Mouse (Mus musculus) limb, embryonic 11.5 days (tissue): ENCODE measurements around the gene Neurog1. TPM values are rescaled to one million over a fixed set of nuclear protein-coding genes. Genes with fewer than 3 reads are reported as not detected.

Source experiments
- ATAC-seq: fragments of 200-750 bp; cut with Nextera tagmentation; 2 replicates; pipeline ENCODE4 v1.8.0; 2017; ENCODE audit warnings: low read depth; ENCODE audit not compliant: insufficient number of reproducible peaks, low FRiP score, low TSS enrichment
- DNase-seq: peaks from one replicate; pipeline ENCODE4 v3.0.0-alpha.2; 2015; ENCODE audit warnings: low spot score
- H3K27ac ChIP-seq: fragments of 300-500 bp; sonication (generic); replicated peaks from 2 replicates; pipeline ENCODE4 v1.5.1; 2014; ENCODE audit warnings: low read depth, mild to moderate bottlenecking, low read length
- H3K27me3 ChIP-seq: fragments of 300-500 bp; sonication (generic); 2 replicates; pipeline ENCODE4 v1.6.1; 2014; ENCODE audit warnings: mild to moderate bottlenecking, low read length, mixed read lengths; ENCODE audit not compliant: control insufficient read depth, insufficient read depth
- H3K36me3 ChIP-seq: fragments of 300-500 bp; sonication (generic); 2 replicates; pipeline ENCODE4 v1.6.1; 2014; ENCODE audit warnings: mild to moderate bottlenecking, low read length, moderate library complexity, mixed read lengths; ENCODE audit not compliant: control insufficient read depth, insufficient read depth
- H3K4me1 ChIP-seq: fragments of 300-500 bp; sonication (generic); 2 replicates; pipeline ENCODE4 v1.6.1; 2014; ENCODE audit warnings: low read length, mixed read lengths; ENCODE audit not compliant: control insufficient read depth, insufficient read depth
- H3K4me2 ChIP-seq: fragments of 300-500 bp; sonication (generic); 2 replicates; pipeline ENCODE4 v1.6.1; 2014; ENCODE audit warnings: low read depth, mild to moderate bottlenecking, moderate library complexity; ENCODE audit not compliant: severe bottlenecking
- H3K4me3 ChIP-seq: fragments of 300-500 bp; sonication (generic); 2 replicates; pipeline ENCODE4 v1.5.1; 2014; ENCODE audit warnings: low read depth, low read length
- H3K9ac ChIP-seq: fragments of 300-500 bp; sonication (generic); 2 replicates; pipeline ENCODE4 v1.6.1; 2014; ENCODE audit warnings: mild to moderate bottlenecking, low read length
- H3K9me3 ChIP-seq: fragments of 300-500 bp; sonication (generic); 2 replicates; pipeline ENCODE4 v1.6.1; 2016; ENCODE audit warnings: low read length; ENCODE audit not compliant: control insufficient read depth
- WGBS: fragments of 180-500 bp; shearing (Covaris S2); extraction: QIAGEN DNeasy Blood & Tissue Kit; methylation state at CpG from one replicate; pipeline ENCODE4 v1.1.7; 2014; 5-methylcytosine and 5-hydroxymethylcytosine counted together
- polyA plus RNA-seq: library from polyadenylated mRNA; unstranded; fragments of >200 nt; fragmentation: Nextera tagmentation; extraction: Ambion mirVana; gene quantifications from 2 replicates; pipeline ENCODE4 v1.2.1, GENCODE M21; 2014

Gene Neurog1
- polyA plus RNA-seq = not detected in 2 replicates

DNA sequence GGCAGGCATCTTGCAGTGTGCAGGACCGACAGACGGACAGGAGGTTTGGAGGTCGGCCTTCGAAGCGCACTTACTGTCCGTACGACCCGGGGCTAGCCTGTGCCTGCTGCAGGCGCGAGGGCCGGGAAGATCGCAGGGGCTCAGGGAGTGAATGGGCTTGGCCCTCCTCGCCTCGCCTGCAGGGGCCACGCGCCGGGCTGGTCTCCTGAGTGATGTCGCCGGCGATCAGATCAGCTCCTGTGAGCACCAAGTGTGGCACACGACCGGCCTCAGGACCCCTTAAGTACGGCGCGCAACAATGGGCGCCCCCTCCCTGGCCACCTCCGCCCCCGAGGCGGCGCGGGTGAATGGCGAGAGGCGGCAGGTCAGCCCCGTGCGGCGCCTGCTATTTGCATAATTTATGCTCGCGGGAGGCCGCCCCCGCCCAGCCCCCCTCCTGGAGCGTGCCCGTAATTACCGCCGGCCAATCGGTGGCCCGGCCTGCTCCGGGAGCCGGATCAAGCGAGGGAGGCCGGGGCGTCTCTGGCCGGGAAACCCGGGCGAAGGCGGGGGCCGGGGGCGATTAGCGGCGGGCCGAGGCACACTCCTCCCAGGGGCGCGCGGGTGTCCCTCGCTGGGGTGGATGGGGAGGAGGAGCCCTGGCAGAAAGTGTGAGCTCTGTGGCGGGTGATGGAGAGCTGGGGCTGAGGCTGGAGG lies at the start of gene Neurog1:
Gene Neurog1, minus strand, starts transcription at position 240 of the 696 bp plus-strand sequence.
- H3K9me3 ChIP-seq = 0 out of 2 replicates have a peak, but pooled peaks cover 2% of the 10 kb centered on the region
- peak within 1 kb of the TSS; percentile 23; the same call in 1 of the 2 replicates for H3K9ac ChIP-seq
- no peaks in the 10 kb centered on the region for H3K36me3 ChIP-seq
- H3K27ac ChIP-seq = no peak within 1 kb of the TSS
- peaks cover 14% of the 10 kb centered on the region for H3K4me1 ChIP-seq
- ATAC-seq (peak; percentile 51; the same call in 1 of the 2 replicates), DNase-seq (peak; percentile 66)
- H3K27me3 ChIP-seq = peaks cover 96% of the 10 kb centered on the region
- peak within 1 kb of the TSS; percentile 64 for H3K4me2 ChIP-seq
- H3K4me3 ChIP-seq = peak within 1 kb of the TSS; percentile 35
- under 1% methylated on average over 65 of the region's 65 CpGs for WGBS

GRCm38 (mm10) chr13:56299336-56299735 lies 47.4 kb upstream of the Neurog1 start:
- Histone ChIP-seq H3K9me3 (no peaks in the 10 kb centered on the region), H3K4me2 (no peak overlapping the region), H3K27ac (no peak overlapping the region), H3K27me3 (peaks cover 17% of the 10 kb centered on the region), H3K9ac (no peak overlapping the region), H3K4me3 (no peak overlapping the region), H3K4me1 (peaks cover 22% of the 10 kb centered on the region), H3K36me3 (no peaks in the 10 kb centered on the region)
- no peak for ATAC-seq
- DNase-seq = no peak
- WGBS = 90% methylated on average over 11 of the region's 11 CpGs

DNA sequence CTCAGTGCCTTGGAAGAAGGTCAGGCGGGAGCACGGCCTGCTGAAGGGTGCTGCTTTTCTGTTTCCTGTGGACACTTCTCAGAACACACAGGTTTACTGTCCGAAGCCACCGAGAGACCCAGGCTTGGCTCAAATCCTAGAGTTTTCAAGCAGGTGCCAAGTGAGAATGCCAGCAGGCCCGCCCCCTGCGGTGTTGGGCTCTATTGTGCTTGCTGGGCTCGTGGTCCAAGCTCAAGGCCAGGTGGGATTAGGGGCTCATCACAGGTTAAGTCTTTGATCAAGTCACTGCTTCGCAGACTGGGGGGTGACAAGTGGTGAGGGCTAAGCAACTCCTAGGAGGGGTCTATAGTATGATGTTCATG lies 44.7 kb upstream of the Neurog1 start:
- Histone ChIP-seq H3K27ac (no peak overlapping the region), H3K4me2 (peak overlapping the region; percentile 82), H3K36me3 (no peaks in the 10 kb centered on the region; the same call in 1 of the 2 replicates), H3K27me3 (peaks cover 27% of the 10 kb centered on the region), H3K9me3 (no peaks in the 10 kb centered on the region), H3K9ac (peak overlapping the region; percentile 84), H3K4me3 (peak overlapping the region; percentile 64), H3K4me1 (peaks cover 21% of the 10 kb centered on the region)
- DNase-seq (no peak), ATAC-seq (no peak)
- WGBS = 5% methylated on average over 8 of the region's 8 CpGs

DNA sequence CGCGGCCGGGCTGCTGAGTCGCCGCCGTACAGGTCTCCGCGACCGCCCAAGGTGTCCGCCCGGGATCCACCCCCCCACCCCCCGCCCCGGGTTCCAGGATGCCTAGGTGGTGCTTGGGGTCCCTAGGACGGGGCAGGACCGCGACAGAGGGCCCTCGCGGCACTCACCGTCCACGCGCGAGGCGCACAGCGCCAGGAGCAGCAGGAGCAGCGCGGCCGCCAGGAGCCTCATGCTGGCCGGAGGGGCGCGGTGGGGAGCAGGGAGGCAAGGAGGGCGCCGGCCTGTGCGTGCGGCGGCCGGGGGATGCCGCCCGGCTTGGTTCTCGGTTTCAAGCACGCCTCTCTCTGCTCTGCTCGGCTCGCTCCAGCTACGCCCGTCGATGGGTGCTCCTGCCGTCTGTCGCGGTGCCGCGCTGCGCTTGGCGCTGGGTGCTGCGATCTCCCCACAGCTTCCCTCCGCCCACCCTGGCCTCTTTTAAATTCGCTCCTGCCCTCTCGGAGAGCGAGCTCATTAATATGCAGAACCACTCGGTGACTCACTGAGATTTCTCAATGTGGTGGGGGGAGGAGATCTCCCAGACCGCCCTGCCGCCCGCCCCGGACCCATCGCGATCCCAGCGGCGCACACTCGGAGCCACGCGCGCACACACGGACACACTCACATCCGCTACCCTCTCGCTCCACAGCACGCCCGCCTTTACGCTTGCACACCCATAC lies 44.1 kb upstream of the Neurog1 start, which contains the start of gene Cxcl14:
Gene Cxcl14, minus strand, starts transcription at position 609 of the 716 bp plus-strand sequence.
- no peaks in the 10 kb centered on the region for H3K9me3 ChIP-seq
- peak within 1 kb of the TSS; percentile 18; the same call in 1 of the 2 replicates for H3K27ac ChIP-seq
- H3K27me3 ChIP-seq = peaks cover 27% of the 10 kb centered on the region
- H3K9ac ChIP-seq = peak within 1 kb of the TSS; percentile 84
- peak within 1 kb of the TSS; percentile 82 for H3K4me2 ChIP-seq
- peak within 1 kb of the TSS; percentile 64 for H3K4me3 ChIP-seq
- peaks cover 21% of the 10 kb centered on the region for H3K4me1 ChIP-seq
- ATAC-seq (0 out of 2 replicates have a peak, but pooled peaks have one; percentile 48), DNase-seq (peak; percentile 68)
- WGBS = under 1% methylated on average over 71 of the region's 76 CpGs
- no peaks in the 10 kb centered on the region; the same call in 1 of the 2 replicates for H3K36me3 ChIP-seq

- H3K36me3 ChIP-seq = no peaks in the 10 kb centered on the region; the same call in 1 of the 2 replicates
- H3K9me3 ChIP-seq = no peaks in the 10 kb centered on the region
- H3K4me2 ChIP-seq = peak overlapping the region; percentile 82
- peaks cover 21% of the 10 kb centered on the region for H3K4me1 ChIP-seq
- no peak overlapping the region; the same call in 1 of the 2 replicates for H3K27ac ChIP-seq
- peaks cover 27% of the 10 kb centered on the region for H3K27me3 ChIP-seq
- peak; percentile 62 for DNase-seq
- peak overlapping the region; percentile 84 for H3K9ac ChIP-seq
- peak overlapping the region; percentile 64 for H3K4me3 ChIP-seq
- no peak for ATAC-seq
- 2% methylated on average over 13 of the region's 13 CpGs for WGBS
Measured at GRCm38 (mm10) chr13:56295586-56295942, 43.6 kb upstream of the Neurog1 start.

- peak overlapping the region; percentile 84 for H3K9ac ChIP-seq
- no peaks in the 10 kb centered on the region; the same call in 1 of the 2 replicates for H3K36me3 ChIP-seq
- H3K4me1 ChIP-seq = peaks cover 23% of the 10 kb centered on the region
- WGBS = 5% methylated on average over 10 of the region's 10 CpGs
- DNase-seq (peak; percentile 53), ATAC-seq (no peak)
- H3K27me3 ChIP-seq = peaks cover 27% of the 10 kb centered on the region
- H3K4me3 ChIP-seq = peak overlapping the region; percentile 64
- no peak overlapping the region; the same call in 1 of the 2 replicates for H3K27ac ChIP-seq
- H3K9me3 ChIP-seq = no peaks in the 10 kb centered on the region
- peak overlapping the region; percentile 82 for H3K4me2 ChIP-seq
Measured at GRCm38 (mm10) chr13:56294908-56295307, 42.9 kb upstream of the Neurog1 start.

DNA sequence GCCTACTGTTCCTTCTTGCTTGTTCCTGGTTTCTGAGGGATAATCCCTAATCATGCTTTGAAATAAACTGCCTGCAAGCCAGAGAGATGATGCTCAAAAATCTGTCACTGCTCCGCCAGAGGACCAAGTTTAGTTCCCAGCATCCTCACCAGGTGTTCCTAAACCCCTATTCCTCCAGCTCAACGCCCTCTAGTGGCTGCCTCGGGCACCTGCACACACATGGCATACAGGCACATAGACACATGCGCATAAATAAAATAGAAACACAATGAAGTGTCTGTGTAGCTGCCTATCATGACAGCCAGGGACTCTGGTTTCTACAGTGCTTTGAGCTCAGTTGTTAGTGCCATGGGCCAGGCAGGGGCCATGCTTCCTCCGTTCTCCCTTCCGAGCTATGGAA lies 38.0 kb upstream of the Neurog1 start:
- peak; percentile 47 for DNase-seq
- ATAC-seq = no peak
- Histone ChIP-seq H3K27me3 (peaks cover 15% of the 10 kb centered on the region), H3K27ac (peak overlapping the region; percentile 92), H3K36me3 (no peaks in the 10 kb centered on the region; the same call in 1 of the 2 replicates), H3K9me3 (no peaks in the 10 kb centered on the region), H3K9ac (no peak overlapping the region), H3K4me1 (peaks cover 24% of the 10 kb centered on the region), H3K4me2 (no peak overlapping the region), H3K4me3 (no peak overlapping the region)
- WGBS = 81% methylated on average over 6 of the region's 6 CpGs

DNA sequence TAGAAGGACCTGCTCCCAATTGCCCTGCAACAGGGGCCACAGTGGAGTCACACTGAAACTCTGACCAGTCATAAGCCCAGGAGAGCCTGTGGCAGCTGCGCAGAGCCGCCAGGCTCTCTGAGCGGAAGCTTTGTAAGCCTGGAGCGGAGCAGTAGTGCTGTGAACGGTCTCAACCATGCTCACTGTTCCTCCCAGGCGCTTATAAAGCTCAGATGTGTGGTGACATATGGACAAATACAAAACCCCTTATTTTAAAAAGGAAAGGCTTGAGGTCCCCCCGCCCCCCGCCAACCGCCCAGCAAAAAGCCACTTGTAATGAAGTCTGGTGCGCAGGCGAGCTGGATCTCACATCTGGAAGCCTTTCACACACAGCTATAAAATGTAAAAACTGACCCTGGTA lies 37.3 kb upstream of the Neurog1 start:
- H3K4me2 ChIP-seq = peak overlapping the region; percentile 38
- 0 out of 2 replicates have a peak overlapping the region, but pooled peaks have one; percentile 9 for H3K9ac ChIP-seq
- no peaks in the 10 kb centered on the region; the same call in 1 of the 2 replicates for H3K36me3 ChIP-seq
- 18% methylated on average over 11 of the region's 11 CpGs for WGBS
- peak; percentile 76 for DNase-seq
- peaks cover 19% of the 10 kb centered on the region for H3K4me1 ChIP-seq
- H3K27me3 ChIP-seq = peaks cover 10% of the 10 kb centered on the region; the same call in 1 of the 2 replicates
- H3K9me3 ChIP-seq = no peaks in the 10 kb centered on the region
- peak; percentile 78 for ATAC-seq
- peak overlapping the region; percentile 92 for H3K27ac ChIP-seq
- H3K4me3 ChIP-seq = no peak overlapping the region
